Mouse (Mus musculus): Measurements from ENCODE around the gene Rasl11b.

Rasl11b gene

DNA sequence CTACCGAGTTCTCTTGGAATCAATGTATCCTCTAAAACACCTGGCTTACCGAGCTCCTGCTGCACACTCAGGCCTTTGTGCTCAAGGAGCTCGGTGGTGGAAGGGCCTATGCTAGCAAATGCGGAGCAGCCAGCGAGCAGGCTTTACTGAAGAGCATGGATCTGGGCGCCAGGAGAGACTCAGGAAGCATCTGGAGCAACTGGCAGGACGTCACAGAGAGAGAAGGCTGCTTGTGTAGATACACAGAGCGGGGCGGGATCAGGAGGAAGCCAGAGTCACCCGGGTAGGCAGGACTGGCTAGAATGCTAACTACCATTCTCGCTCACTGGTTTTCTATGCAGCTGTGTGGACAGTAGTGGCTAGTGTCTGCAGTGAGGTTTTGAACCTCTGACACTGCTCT lies 16.3 kb downstream of the Rasl11b start:
- DNase-seq = no peak

DNA sequence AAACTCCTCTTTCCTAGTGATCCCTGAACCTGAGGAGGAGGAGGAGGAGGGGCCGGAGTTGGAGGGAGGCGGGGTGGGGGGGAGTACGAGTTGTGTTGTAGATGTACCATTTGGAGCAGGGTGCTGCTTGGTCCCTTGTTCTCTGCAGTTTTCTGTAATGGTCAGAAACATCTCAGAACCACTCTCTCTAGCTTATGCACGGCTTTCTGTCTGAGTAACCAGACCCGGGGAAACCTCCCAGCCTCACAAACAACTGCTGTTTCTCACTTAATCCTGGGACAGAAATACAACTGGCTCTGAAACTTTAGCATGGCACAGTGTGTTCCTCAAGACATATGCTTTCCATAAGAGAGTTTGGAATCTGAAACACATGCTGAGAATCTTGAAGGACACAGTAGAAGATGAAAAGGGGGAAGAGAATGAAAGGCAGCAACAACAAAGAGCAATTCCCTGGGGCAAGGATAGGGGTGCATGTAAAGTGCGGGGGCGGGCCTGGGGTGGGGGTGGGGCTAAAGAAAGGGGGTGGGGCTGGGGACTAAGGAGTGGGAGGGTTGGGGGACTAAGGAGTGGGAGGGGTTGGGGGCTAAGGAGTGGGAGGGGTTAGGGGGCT lies 19.5 kb downstream of the Rasl11b start:
- DNase-seq = no peak

GRCm38 (mm10) chr5:74215125-74215524 lies 20.0 kb downstream of the Rasl11b start:
- DNase-seq = no peak

- DNase-seq = no peak
Observed at GRCm38 (mm10) chr5:74218524-74218923, 23.4 kb downstream of the Rasl11b start.

DNA sequence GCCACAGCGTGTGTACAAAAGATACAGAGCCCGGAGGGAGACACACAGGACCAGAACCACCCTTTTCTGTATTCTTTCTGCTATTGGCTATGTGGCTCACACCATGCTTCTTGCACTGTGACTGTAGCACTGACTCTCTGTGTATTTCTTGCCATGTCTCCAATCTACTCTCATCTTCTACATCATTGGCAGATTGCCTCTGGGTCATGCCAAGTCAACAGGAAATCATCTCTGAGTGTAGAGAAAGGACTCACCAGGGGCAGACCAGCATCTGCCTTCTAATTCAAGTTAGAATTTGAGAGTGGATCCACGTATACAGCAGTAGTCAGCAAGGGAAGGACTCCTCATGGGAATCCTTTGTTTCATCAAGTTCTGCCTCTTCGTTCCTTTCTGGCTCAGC lies 27.5 kb downstream of the Rasl11b start:
- DNase-seq = no peak

DNA sequence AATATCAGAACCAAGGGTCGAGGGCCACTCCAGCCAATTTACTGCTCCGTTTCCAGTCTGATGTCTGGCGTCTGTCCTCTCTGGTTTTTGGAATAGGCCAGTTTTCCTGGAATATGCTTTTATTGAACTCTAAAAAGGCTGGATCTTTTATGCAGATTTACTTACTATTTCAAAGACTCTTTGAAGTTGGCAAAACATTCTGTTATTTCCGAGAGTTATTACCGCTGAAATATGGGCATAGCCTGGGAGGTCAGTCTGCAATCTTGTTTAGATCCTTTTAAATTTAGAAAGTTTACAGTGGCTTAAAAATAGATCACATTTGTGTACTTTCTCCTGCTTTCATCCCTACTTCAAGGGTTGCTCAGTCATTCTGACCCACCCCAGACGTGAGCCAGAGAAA lies 29.4 kb downstream of the Rasl11b start:
- DNase-seq = no peak

GRCm38 (mm10) chr5:74226183-74226582 lies 31.1 kb downstream of the Rasl11b start:
- DNase-seq = no peak

DNA sequence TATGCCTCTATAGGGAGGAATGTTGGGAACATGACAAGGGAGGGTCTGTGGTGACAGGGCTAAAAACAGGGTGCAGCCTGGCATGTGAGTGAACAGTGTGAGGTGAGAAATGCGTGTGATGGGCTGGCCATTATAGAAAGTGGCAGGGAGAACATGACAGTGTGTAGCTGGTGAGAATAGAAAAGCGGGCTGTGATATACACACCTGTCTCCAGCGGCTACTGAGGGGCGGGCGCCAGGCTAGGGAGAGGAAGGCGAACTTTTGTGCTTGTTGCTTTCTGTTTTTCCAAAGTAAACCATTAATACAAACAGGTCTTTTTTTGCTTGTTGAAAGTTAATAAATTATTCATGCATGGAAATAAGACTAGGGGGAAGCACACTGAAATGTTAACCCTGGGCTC lies 32.3 kb downstream of the Rasl11b start:
- no peak for DNase-seq

GRCm38 (mm10) chr5:74228938-74229337 lies 33.9 kb downstream of the Rasl11b start:
- DNase-seq = no peak

- no peak for DNase-seq
Observed at GRCm38 (mm10) chr5:74229775-74230413, 34.8 kb downstream of the Rasl11b start.

GRCm38 (mm10) chr5:74230525-74230924 lies 35.4 kb downstream of the Rasl11b start:
- DNase-seq = no peak

DNA sequence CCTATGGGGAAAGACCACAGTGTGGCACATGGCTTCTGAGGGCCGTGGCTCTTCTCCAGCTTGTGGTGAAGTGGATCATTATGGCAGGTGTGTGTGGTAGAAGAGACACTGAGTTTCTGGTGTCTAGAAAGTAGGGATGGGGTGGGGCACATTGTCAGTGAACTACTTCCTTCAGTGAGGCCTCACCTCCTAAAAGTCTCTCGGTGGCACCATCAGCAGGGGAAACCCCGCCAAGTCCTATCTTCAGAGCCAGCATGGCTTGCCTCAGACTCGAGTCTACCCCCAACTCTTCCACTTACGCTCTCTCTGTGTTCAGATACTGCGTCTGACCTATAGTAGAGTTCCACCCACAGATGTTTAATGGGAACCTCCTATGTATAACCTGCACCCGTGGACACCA lies 38.7 kb downstream of the Rasl11b start:
- no peak for DNase-seq

GRCm38 (mm10) chr5:74239369-74239768 lies 44.3 kb downstream of the Rasl11b start:
- no peak for DNase-seq

GRCm38 (mm10) chr5:74240298-74240697 lies 45.2 kb downstream of the Rasl11b start:
- no peak for DNase-seq

DNA sequence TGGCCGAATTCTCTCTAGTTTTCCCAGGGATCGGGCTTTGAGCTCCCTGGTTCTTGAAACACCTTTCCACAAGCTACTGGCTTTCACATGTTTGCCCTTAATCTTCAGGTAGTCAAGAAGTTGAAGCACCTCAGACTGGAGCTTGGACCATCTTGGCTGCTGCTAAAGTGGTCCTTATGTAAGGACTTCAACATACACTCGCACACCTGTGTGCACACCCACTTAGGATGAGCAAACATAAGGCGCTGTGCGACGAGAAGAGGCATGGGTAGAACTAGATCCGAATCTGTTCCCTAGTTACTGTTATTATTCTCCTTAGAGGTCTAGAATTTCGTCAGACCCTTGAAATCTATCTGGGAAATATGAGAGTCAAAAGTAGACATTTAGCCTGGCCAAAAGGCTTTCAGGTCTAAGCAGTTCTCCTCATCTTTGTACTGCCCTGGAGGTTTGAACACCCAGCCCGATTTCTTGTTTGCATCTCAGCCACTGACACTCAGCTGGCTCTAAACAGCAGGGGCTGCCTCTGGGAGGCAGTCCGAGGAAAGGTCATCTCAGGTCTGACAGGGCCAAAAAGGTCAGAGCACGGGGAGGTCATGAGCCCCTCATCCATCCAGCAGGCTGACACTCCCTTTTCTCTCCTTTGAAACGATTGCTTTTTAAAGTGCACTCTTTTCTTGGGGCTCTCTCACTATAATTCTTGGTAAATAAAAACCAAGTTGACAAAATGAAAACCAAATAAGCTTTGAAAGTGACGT lies 46.0 kb downstream of the Rasl11b start:
- no peak for DNase-seq

DNA sequence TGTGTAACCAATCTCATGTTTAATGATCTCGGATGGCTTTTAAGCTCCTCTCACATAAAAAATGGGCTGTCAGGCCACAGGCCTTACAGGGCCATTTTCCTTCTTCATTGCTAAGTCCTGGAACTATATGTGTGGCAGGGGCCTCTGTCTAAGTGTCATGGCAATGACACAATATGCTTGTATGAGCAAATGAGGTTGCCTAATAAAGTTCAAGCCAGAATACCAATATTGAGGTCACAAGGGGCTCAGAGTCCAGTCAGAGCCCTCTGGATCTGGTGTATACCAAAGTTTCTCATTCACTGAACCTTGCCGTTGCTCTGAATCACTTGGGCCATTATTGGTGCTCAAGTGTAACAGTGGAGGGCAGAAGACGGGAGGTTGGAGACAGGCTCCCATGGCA lies 47.6 kb downstream of the Rasl11b start:
- DNase-seq = no peak

GRCm38 (mm10) chr5:74244406-74245019 lies 49.4 kb downstream of the Rasl11b start:
- no peak for DNase-seq

- no peak for DNase-seq
Observed at GRCm38 (mm10) chr5:74245641-74246145, 50.6 kb downstream of the Rasl11b start.

DNA sequence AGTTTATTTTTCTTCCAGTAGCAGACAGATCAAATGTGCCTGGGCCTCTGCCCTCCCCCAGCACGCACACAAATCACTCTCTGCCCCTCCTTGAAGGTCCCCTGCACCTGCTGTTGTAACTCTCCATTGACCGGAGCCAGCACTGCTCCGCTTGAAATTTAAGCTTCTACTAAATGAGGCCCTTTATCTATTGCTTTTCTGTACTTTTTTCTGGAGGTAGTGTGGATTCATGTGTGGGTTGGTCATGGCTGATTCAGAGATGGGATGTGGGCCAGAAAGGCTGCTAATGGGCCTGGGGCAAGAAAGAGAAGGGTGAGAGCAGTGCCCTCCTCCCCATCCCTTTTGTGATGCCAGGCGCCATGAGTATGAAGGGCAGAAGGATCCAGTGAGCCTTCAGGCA lies 51.4 kb downstream of the Rasl11b start:
- DNase-seq = no peak

DNA sequence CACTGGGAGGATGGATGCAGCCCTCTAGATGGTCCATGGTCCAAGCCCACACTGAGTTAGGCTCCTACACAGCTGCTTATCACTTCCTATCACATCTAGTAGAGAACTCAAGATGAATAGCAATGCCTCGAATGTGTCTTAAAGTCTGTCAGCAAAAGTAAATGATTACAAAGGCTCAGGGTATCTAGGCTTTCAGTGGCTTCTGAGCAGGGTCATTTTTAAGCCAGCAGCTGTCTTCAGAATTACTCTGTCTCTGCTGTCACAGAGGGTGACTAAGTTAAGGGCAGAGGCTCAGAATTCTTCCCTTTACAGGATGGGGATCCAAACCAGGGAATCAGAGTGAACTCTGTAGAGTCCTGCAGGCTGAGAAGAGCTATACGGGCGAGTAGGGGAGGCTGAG lies 51.9 kb downstream of the Rasl11b start:
- no peak for DNase-seq

Data from right cerebral cortex, postnatal 4 days (tissue).